Mouse (Mus musculus) cerebellum, postnatal 4 days (tissue): ENCODE results near the gene Cfdp1.

Experiments
- DNase-seq, 2 experiments: peaks; one replicate each; pipeline ENCODE4 v3.0.0; 2022; ENCODE audit warnings: low spot score in 2 of 2, mixed read lengths in 1 of 2

Cfdp1 gene

DNA sequence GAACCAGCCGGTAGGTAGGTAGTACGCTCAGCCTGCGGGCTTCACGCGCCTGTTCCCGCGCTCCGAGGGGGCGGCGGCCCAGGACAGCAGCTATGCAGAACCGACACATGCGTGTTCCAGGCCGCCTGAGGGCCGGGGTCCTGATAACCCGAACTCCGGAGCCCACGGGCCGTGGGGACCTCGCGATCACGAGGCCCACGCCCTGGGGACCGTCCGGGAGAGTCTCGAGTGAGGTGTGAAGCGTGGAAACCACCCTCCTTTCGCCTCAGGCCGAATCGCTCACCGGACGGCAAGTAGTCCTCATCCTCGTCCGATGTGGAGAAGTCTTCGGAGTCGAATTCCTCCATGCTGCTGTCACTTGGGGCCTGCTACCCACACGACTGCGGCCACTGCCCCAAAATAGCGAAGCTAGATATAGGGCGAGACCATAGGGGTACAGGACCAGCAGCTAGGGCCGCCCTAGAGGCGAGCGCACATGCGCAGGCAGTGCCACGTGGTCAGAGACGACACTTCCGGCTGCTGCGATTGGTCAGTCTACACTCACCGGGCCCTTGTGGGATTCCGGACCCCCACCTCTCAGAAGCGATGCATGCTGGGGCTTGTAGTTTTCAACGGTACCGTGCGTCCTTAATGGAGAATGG is at the start of gene Cfdp1:
TSS of gene Cfdp1 (minus strand) at position 431 of the 641 bp plus-strand sequence.
- DNase-seq: peak; percentile 80 to 92

DNA sequence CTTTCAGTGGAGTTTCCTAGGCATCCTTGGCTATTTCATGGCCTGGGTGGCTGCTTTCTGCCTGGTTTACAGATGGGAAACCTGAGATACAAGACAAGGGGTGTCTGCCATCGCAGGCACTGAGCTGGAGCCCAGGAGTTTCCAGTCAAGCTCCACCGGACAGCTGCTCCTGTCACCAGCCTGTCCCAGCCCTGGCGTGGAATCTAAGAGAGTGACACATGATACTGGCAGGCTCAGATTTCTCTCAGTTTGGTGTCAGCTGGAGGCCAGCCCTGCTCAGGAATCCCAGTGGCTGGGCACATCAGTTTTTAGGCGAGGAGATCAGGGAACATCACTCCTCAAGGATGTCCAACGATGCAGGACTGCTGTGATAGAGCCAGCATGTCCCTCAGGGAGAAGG is 48.0 kb upstream of the Cfdp1 start:
- DNase-seq: no peak

DNA sequence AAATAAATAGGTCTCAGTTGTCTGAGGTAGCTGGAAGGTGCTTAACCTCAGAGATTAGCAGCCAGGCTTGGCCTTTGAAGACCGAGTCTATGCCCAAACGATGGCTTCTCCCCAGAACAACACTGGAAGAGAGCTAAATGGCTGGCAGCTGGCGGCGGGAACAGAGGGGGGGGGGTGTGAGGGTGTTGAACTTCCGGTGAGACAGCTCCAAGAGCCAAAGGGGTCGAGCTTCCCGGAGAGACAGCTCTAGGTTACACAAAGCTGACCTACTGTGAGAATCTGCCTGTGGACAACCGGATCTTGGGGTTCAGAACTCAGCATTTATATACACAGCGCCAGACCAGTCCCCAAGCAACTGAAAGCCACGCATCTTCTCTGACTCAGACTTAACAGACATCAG is 44.5 kb upstream of the Cfdp1 start:
- DNase-seq: no peak

DNA sequence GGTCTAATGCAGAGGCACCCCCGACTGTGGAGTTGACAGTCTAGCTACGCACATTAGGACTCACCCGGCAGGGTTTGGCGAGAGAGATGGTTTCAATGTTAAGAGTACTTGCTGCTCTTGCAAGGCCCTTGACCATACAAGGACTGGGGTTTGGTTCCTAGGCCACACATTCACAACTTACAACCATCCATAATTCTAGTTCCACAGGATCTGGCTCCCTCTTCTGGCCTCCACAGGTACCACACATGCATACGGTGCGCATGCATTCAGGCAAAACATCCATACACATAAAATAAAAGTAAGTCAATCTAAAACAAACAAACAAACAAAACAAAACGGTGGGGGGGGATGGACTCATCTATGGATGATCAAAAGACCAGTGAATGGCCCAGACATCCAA is 40.9 kb upstream of the Cfdp1 start:
- DNase-seq: no peak

DNA sequence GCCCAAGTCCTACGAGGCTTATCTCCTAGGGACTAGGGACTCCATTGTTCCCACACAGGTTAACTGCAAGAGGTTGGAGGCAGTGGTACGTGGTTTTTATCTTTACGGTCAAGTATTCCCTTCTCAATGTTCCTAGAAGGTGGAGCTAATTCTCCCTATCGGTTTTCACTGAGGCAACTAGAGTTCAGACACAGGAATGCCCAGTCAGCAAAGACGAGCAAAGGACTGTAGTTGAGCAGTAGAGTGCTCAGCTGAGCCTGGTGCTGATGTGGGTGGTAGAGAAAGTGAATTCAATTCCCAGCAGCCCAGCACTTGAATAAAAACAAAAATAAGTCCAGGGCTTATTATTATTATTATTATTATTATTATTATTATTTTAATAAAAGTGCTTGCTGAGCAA is 38.5 kb upstream of the Cfdp1 start:
- DNase-seq: no peak

DNA sequence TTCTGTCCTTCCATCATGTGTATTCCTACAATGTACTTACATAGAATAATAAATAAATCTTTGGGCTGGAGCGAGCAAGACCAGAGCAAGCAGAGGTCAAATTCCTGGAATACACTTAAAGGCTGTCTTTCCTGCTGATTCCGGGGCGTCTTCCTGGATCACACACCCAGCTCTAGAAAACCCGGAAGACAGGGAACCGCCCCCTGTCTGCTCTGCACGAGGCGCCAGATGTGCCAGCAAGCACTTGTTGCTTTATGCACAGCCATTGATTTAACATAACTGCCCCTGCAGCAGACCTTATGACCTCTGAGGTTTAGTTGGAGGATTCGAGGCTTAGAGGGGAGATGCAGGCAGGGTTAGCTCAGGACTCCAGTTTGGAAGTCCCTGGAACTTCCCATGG is 37.9 kb upstream of the Cfdp1 start:
- DNase-seq: no peak

DNA sequence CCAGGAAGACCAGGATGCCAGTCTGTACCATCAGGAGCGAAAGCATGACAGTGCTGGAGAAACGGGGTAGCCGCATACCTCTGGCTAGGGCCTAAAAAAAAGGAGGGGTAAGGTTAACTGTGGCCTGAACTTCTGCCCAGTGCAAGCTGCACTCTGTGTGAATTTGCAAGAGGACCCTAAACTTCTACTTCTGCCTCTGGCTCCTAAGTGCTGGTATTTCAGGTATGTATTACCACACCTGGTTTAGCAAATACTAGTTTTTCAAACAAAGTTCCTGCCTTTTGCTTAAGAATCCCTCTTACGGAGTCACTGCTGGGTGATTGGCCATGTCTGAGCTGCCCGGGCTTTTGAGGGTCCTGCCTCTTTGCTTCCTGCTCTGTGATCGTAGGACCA is 36.8 kb upstream of the Cfdp1 start:
- DNase-seq: no peak

DNA sequence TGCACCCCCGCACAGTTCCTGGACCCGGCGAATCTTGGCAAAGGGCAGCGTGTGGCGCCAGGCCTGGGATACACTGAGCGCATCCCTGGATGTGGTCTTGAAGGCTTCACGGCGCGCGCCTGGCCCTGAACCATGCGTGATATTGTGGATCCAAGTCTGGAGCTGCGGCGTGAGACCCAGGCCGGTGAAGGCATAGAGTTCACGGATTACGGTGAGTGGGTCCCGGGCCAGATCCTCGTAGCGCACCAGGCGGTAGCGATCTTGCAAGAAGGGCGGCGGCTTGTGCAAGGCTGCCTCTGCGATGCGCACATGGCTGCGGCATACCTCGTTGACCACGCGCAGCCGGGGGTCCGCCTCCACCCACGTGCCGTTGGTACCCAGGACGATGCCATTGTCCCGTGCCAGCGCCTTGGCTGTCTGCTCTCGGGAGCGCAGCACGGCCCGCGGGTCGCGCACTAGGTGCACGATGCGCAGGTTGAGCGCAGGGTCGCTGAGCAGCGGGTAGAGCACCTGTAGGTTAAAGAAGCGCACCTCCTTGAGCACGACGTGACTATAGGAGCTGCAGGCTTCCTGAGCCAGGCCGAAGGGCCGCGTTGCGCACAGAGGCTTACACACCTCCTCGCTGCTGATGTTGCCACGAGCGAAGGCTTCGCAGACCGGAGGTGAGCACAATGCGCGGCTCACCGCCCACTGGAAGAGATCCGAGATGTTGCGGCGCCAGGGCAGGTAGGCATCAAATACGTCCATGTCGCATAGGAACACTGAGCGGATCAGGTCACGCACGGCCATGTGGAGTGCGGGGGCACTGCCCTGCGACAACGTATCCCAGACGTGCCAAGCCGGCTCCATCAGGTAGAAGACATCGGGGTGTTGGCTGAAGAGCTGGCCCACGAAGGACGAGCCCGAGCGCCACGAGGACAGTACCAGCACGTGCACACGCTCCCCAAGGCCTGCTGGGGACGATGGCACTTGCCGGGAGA is 36.1 kb upstream of the Cfdp1 start:
- peak; percentile 22 to 27 for DNase-seq

DNA sequence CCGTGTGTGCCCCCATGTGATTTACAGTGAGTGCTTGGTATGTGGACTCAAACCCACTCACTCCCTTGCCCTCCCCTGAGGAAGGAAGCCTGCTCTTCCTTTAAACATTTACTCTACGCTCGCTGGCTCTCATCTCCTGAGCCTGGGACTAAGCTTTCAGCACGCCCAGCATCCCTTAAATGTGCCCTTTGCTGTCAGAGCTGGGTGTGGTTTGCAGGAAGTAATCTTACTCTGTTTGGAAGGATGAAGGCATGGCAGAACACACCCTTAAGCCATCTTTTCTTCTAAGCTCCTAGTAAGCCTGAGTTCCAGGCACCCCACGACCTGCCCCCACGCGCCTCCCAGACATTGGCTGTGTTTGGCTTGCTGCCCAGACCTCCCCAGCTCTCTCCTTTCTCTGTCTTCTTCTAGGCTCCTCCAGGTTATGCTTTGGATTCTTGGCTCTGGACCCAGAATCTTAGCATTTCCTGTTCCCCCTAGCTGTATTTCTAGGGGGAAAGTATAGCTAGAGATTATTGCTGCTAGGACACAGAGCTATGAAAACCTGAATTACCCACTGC is 34.1 kb upstream of the Cfdp1 start:
- no peak for DNase-seq

DNA sequence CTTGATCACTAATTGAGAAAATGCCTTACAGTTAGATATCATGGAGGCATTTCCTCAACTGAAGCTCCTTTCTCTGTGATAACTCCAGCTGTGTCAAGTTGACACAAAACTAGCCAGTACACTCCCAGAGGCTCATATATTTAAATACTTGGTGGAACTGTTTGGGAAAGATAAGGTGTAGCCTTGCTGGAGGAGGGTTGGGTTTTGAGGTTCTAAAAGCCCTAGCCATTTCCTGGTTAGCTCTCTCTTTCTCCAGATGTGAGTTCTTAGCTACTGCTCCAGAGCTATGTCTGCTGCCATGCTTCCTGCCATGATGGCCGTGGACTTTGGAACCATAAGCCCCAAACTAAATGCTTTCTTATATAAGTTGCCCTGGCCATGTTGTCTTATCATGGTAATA is 33.4 kb upstream of the Cfdp1 start:
- no peak for DNase-seq

DNA sequence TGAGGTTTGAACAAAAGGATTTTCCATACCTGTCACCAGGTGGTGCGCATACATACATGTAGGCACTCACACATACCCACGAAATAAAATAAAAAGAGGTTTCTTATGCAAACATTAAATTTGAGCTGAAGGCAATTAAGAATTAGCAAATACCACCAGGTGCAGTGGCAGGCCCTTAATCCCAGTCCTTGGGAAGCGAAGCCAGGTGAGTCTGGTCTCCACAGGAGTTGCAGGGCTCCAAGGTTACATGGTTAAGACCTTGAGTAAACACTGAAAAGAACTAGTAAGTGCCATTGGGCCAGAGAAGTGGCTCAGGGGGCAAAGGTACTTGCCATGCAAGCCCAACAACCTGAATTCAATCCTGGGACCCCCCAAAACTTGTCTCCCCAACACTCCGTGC is 29.5 kb upstream of the Cfdp1 start:
- no peak for DNase-seq

DNA sequence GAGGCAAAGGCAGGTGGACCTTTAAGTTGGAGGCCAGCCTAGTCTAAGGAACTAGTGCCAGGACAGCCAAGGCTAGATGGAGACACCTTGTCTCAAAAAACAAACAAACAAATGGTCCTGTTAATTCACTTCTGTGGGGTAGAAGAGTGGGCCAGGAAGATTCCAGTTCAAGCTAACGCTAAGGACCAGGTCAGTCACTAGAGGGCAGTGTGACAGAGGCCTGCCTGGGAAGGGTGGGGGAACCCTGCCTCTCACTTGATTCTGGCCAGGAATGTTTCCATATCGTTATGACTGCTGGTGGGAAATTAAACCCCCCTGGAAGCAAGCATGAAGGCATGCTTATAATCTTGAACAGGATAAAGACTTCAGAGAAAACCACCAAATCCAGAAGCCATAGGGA is 27.5 kb upstream of the Cfdp1 start:
- peak in 1 of 2 experiments; percentile 39 for DNase-seq

DNA sequence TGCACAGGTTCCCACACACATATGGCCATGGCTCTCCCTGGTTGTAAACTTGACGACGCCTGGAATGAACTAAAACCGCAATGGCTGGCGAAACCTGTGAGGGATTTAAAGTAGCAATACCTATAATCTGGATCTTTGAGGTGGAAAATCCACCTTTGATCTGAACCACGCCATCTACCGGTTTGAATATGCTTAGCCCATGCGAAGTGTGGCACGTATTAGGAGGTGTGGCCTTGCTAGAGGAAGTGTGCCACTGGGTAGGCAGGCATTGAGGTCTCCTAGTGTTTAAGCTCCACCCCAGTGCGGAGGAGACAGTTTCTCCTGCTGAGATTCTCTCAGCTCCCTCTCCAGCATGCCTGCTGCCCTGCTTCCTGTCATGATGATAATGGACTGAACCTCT is 23.6 kb upstream of the Cfdp1 start:
- DNase-seq: no peak

DNA sequence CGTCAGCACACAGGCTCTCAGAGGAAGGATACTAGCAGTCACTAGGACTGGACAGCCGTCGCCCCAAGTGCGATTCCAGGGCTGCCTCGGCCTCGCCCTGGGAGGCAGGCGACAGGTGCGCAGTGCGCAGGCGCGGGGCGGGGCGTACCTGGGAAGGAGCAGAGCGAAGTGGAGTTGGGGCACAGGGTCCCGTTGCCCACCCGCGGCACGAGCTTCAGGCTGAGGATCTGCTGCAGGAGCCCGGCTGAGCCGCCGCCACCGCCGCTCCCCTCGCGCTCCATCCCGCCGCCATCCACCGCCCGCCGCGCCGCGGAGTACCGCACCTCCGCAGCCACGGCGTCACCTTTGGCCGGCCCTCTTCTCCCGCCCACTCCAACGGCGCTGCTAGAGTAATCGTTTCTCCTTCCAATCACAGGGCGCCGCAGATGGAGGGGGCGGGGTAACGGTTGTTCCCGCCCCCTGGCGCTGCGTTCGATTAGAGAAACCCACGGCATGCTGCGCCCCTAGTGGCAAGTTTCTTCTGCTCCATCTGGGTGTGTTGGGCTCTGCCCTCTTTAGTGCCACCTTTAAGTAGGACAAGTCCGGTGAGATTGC is 22.4 kb upstream of the Cfdp1 start, which contains the start of gene Tmem170:
TSS of gene Tmem170 (minus strand) at position 396 of the 594 bp plus-strand sequence.
- DNase-seq: peak; percentile 96 to 99

DNA sequence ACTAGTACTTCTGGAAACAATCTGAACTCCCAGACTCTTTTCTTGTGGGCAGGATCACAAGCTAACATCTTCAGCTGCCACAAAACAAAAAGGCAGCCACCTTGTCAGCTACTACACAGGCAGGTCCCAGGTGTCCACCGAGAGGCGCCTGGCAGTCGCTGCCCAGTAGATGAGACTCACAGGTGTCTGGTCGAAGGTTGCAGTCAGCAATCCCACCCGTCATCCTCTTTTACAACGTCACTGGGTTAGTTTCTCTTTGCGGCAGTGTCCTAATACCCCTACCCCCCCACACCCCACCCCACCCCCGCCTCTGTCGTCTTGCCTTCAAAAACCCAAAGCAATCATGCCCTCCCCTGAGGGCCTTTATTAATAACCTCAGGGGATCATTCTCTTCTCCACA is 21.7 kb upstream of the Cfdp1 start:
- no peak for DNase-seq

DNA sequence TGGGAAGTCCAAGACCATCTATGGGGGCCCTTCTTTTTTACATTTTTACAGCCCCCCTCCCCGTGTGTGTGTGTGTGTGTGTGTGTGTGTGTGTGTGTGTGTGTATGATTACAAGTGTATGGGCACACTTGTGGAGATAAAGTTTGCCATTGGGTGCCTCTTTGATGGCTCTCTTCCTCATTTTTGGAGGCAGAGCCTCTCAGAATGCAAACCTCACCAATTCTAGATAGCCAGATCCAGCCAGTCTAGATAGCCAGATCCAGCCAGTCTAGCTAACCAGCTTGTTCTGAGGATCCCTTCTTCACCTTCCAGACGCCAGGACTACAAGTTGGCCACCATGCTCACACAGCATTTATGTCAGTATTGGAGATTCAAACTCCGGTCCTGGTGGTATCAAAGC is 17.2 kb upstream of the Cfdp1 start:
- DNase-seq: no peak

DNA sequence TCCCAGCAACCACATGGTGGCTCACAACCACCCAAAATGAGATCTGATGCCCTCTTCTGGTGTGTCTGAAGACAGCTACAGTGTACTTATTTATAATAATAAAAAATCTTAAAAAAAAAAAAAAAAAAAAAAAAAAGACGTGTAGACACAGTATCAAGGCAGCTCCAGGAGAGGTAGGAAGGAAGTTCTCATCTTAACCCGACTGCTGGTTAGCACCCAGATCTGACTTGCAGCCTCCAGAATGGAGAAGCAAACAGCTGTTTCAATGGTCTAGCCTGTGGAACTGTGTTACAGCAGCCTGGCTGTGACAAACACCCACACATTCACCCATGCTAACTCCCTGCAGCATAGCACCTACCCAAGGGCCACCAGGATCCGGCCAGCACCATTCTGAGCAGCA is 16.3 kb upstream of the Cfdp1 start:
- no peak for DNase-seq

DNA sequence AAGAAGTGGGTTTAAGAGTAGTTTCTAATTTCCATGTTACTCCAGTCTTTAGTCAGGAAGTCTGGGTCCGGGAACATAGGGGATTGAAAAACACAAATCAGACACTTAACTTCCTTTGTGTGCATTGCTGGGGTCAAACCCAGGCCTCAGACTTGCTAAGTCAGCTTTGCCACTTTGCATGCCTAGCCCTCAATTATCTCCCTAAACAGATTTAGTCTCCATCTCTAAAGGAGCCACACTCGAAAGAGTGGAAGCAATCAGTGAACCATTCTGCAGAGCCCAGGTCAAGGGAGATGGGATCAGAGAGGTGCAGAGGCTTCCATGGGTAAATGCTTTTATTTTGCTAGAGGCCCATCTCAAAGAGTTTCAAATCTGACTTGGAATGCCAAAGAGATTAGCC is 14.6 kb upstream of the Cfdp1 start:
- no peak for DNase-seq

DNA sequence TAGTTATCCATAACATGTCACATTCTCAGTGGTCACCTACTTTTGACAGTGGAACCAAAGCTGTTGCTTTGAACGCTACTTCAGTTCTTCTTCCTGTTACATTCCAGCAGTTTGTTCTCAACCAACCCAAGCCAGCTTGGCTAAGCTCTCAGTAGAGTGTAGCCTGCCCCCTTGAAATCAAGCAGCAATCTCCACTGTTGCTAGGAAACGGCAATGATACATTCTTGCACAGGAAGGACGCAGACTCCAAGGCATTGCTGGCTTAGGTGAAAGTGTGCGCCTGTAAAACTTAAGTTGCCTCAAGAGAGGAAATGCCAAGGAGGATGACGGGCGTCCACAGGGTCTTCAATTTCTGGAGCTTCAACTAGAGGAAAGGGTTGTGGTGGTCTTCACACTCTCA is 11.8 kb upstream of the Cfdp1 start:
- DNase-seq: no peak

DNA sequence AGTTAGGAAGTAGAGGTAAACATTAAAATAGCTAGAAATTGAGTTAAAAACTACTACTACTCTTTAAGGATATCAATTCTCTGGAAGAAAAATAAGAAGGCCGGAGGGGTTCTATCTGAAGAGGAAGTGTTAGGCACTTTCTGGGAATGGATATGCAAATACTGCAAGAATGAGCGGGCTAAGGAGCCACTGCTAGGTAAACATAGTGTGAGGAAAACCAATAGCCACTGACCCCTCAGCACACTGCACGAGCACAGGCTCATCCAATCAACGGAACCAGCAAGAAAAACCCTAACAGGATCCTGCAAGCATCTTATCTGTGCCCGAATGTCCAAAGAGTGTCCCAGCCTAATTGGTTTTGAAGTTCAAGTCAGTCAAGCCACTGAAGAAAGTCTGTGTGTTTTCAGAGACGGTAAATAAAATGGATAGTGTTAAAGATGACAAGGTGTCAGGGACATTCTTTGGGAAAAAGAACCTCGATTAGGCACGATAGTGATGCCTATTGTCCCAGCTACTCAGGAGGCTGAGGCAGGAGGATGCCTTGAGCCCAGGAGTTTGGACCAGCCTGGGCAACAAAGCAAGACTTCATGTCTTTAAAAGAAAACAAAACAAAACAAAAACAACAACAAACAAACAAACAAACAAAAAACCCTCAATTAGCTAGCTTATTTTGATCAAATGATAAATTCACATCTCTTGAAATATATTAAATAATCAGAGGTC is 11.2 kb upstream of the Cfdp1 start:
- DNase-seq: no peak

DNA sequence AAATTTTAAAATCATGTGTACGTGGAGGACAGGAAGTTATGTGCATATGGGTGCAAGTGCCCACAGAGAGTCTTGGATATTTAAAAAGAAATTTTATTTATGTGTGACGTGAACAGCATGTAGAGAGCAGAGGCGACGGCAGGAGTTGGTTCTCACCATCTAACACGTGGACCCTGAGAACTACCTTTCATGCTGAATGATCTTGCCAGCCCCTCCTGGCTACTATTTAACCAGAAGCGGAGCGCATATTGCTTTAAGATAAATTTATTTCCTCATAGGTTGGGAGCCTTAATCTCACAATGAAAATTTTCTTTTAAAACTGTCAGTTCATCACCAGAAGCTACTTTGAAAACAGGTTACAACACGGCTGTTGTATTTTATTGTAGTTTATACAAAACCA is 10.6 kb upstream of the Cfdp1 start:
- DNase-seq: no peak

DNA sequence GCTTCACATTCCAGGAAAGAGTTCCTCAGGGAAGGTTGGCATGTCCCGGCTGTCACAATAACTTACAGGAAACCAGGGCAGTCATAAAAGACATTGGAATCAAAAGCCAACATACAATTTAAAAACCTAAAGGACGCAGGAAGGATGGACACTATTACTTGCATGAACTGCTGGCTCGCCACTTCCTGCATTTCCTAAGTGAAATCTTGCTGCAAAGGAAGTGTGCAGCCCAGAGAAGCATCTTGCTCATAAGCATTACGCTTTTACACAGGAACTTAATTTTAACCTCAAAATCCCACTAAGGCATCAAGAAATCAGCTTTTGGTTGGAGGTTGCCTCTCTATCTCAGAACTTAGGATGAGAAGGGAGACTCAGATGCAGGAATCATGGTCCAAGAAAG is 9.2 kb upstream of the Cfdp1 start:
- no peak for DNase-seq
